Mouse (Mus musculus): ENCODE results near the gene Gm10401.
A peak's percentile ranks its signal among the peaks of the same experiment; 100 is the strongest.

Gene Gm10401

GRCm38 (mm10) chr5:115070457-115070856 is 27.6 kb downstream of the Gm10401 start:
- DNase-seq (ENCODE audit: low spot score) = no peak

GRCm38 (mm10) chr5:115069611-115070010 is 28.5 kb downstream of the Gm10401 start:
- DNase-seq (ENCODE audit: low spot score) = no peak

GRCm38 (mm10) chr5:115068671-115069421 is 29.2 kb downstream of the Gm10401 start:
- DNase-seq (ENCODE audit: low spot score) = no peak

- no peak for DNase-seq (ENCODE audit: low spot score)
These were observed 31.9 kb downstream of the Gm10401 start for GRCm38 (mm10) chr5:115066245-115066644.

GRCm38 (mm10) chr5:115063391-115063790 is 34.7 kb downstream of the Gm10401 start:
- no peak for DNase-seq (ENCODE audit: low spot score)

- no peak for DNase-seq (ENCODE audit: low spot score)
These were observed 35.5 kb downstream of the Gm10401 start for GRCm38 (mm10) chr5:115062566-115062965.

GRCm38 (mm10) chr5:115060977-115061376 is 37.1 kb downstream of the Gm10401 start:
- DNase-seq (ENCODE audit: low spot score) = no peak

- DNase-seq (ENCODE audit: low spot score) = no peak
These were observed 37.9 kb downstream of the Gm10401 start for GRCm38 (mm10) chr5:115060067-115060695.

- DNase-seq (ENCODE audit: low spot score) = no peak
These were observed 39.4 kb downstream of the Gm10401 start for GRCm38 (mm10) chr5:115058584-115059297.

GRCm38 (mm10) chr5:115057153-115057552 is 40.9 kb downstream of the Gm10401 start:
- no peak for DNase-seq (ENCODE audit: low spot score)

- DNase-seq (ENCODE audit: low spot score) = no peak
These were observed 42.7 kb downstream of the Gm10401 start for GRCm38 (mm10) chr5:115055418-115055817.

GRCm38 (mm10) chr5:115053791-115054396 is 44.2 kb downstream of the Gm10401 start:
- peak; percentile 31 for DNase-seq (ENCODE audit: low spot score)

GRCm38 (mm10) chr5:115052546-115052945 is 45.5 kb downstream of the Gm10401 start:
- DNase-seq (ENCODE audit: low spot score) = no peak

- DNase-seq (ENCODE audit: low spot score) = no peak
These were observed 47.3 kb downstream of the Gm10401 start for GRCm38 (mm10) chr5:115050776-115051175.

GRCm38 (mm10) chr5:115049692-115050091 is 48.4 kb downstream of the Gm10401 start:
- no peak for DNase-seq (ENCODE audit: low spot score)
